Mouse (Mus musculus): ENCODE results near the gene Gal3st1. TPM values are rescaled to one million over a fixed set of nuclear protein-coding genes. Genes with fewer than 3 reads are reported as not detected.

Gal3st1 gene
- total RNA-seq, 4 experiments from 2014 or later = 9.3 to 10.9 (median 10.6) TPM

GRCm38 (mm10) chr11:4031961-4032360, 48.5 kb downstream of the Gal3st1 start:
- DNase-seq (ENCODE audit: low spot score in 2 of 2) = no peak

- DNase-seq (ENCODE audit: low spot score in 2 of 2) = no peak
Observed at GRCm38 (mm10) chr11:4033471-4033870, 50.0 kb downstream of the Gal3st1 start.

DNA sequence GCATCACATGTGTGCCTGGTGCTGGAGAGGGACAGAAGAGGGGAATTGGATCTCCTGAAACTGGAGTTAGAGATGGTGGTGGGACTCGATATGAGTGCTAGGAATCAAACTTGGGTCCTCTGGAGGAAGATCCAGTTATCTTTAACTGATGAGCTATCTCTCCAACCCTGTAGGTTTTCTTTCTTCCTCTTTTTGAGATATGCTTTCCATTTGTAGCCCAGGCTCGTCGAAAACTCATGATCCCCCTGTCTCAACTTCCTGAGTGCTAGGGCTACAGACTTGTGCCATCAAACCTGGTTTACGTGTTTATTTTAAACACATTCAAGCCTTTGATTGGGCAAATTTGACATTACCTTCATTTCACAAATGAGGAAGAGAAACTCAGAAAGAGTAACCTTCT, 50.7 kb downstream of the Gal3st1 start:
- DNase-seq (ENCODE audit: low spot score in 2 of 2) = no peak

DNA sequence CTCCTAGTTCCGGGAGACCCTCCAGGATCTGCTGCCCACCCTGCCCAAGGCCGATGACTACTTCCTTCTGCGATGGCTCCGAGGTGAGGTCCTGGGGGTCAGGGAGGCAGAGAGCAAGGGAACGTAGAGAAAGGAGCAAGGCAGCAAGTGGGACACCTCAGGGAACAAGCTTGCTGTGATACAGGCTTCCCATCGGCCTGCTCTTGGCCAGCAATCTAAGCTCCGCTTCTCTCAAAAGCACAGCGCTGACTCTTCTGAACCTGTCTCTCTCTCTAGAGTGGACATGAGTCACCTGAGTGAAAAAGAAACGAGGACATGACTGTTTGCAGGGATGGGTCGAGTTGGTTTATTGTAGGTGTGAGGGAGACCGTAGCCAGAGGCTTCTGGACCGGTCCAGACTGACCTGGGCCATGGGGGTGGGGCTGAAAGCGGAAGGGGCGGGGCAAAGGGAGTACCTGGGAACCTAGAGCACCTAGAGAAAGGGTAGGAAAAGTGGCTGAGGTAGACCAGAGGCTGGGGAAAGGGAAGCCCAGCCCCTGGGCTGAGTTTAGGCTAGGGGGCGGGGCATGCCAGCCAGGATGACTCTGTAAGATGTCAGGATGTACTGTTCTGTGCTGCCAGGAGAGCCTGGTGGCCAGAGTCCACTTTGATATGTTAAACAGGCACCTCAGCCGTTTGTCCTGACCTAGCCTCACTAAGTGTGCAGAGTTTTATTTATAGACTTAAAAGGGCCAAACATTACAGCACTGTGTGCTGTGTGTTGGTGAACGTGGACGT, 51.9 kb downstream of the Gal3st1 start:
- DNase-seq (ENCODE audit: low spot score in 2 of 2) = no peak

DNA sequence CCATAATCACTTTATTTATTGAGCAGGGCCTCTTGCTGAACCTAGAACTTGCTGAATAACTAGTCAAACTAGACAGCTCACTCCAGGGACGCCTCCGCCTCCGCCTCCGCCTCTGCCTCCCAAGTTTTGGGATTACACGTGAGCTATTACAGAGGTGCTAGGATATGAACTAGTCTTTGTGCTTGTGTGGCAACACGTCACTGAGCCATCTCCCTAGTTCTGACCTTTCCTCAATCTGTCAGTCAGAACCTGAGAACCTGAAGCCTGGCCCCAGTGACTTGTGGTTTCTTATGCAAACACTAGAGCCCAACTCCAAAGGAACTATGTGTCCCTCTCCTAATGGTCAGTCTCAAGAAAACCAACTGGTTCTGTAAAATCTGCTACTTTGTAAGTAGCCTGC, 52.5 kb downstream of the Gal3st1 start:
- DNase-seq (ENCODE audit: low spot score in 2 of 2) = no peak

- no peak for DNase-seq (ENCODE audit: low spot score in 2 of 2)
Observed at GRCm38 (mm10) chr11:4036365-4037084, 53.1 kb downstream of the Gal3st1 start.

DNA sequence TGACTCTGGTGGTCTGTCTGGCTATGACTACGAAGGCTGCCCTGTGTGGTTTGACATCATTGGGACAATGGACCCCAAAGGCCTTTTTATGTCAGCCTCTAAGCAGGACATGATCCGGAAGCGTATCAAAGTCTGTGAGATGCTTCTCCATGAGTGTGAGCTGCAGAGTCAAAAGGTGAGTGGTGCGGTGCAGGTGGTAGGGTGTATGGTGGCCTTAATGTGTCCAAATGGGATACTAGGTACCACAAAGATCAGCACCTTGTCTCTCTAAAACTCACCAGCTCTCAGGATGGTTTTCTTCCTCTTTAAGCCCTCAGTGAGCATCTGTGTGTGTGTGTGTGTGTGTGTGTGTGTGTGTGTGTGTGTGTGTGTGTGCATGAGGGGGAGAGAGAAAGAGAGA, 56.5 kb downstream of the Gal3st1 start:
- no peak for DNase-seq (ENCODE audit: low spot score in 2 of 2)

- DNase-seq (ENCODE audit: low spot score in 2 of 2) = no peak
Observed at GRCm38 (mm10) chr11:4041123-4041625, 57.7 kb downstream of the Gal3st1 start.

DNA sequence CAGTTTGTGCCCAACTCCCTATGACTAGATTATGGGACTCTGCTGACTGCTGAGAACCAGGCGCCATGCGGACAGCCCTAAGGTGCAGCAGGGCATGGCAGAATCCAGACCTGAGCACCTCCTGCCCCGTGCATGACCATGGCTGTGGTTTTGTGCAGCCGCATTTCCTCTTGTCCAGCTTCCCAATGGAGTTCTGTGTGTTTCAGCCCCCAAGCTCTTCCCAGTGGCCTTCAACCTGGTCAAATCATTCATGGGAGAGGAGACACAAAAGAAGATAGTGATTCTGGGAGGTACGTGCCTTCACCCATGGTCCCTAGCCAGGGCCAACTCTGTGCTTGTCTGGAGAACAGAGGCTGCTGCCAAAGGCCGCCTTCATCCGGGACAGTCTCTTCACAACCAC, 59.6 kb downstream of the Gal3st1 start:
- no peak for DNase-seq (ENCODE audit: low spot score in 2 of 2)

- DNase-seq (ENCODE audit: low spot score in 2 of 2) = no peak
Observed at GRCm38 (mm10) chr11:4046526-4046925, 63.1 kb downstream of the Gal3st1 start.

DNA sequence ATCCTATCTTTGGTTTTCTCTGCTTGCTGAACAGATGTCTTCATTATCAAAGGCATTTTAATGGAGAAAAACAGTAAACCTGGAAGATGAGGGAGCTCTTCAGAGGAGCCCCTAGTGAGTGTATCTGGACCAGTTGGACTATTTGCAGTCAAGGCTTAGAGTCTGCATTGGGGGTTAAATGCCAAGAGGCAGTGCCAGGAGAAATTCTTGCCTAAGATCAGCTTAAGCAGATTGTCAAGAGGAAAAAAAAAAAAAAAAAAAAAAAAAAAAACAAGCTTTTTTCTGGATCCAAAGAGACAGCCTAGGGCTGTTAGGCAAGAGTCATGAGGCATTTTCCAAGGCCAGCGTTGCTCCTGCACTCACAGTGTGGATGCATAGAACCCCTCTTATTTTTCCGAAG, 64.3 kb downstream of the Gal3st1 start:
- DNase-seq (ENCODE audit: low spot score in 2 of 2) = no peak

- no peak for DNase-seq (ENCODE audit: low spot score in 2 of 2)
Observed at GRCm38 (mm10) chr11:4048438-4048837, 65.0 kb downstream of the Gal3st1 start.

Other genes starting within 250 kb of the Gal3st1 start
- 10 to 100 TPM; 63.6 to 77.0 (median 69.9) TPM for gene Osbp2, start 119.7 kb upstream of the Gal3st1 start, total RNA-seq (2022)
- gene 4921536K21Rik, start 88.5 kb upstream of the Gal3st1 start, total RNA-seq (2022) = 1 to 10 TPM in 2 of 4 experiments, under 1 TPM in 2; 0.52 to 1.0 (median 0.83) TPM
- gene Dusp18, start 88.4 kb upstream of the Gal3st1 start, total RNA-seq (2022) = 10 to 100 TPM; 19.1 to 26.7 (median 22.9) TPM
- 10 to 100 TPM; 15.0 to 19.8 (median 16.9) TPM for gene Slc35e4, start 69.0 kb upstream of the Gal3st1 start, total RNA-seq (2022)
- gene Tcn2, start 51.5 kb upstream of the Gal3st1 start, total RNA-seq (2022) = 10 to 100 TPM; 14.5 to 50.2 (median 26.1) TPM
- gene Pes1, start 19.7 kb upstream of the Gal3st1 start, total RNA-seq (2022) = 10 to 100 TPM; 36.4 to 50.9 (median 43.0) TPM
- under 1 TPM in 2 of 4 experiments, not detected in 2; 0.36 to 0.72 TPM for gene 4930556J24Rik, start 6.9 kb upstream of the Gal3st1 start, total RNA-seq (2022)
- under 1 TPM; 0.25 to 0.76 (median 0.52) TPM for gene Sec14l4, start 47.8 kb downstream of the Gal3st1 start, total RNA-seq (2022)
- 1 to 10 TPM; 1.4 to 2.9 (median 1.9) TPM for gene Sec14l3, start 81.2 kb downstream of the Gal3st1 start, total RNA-seq (2022)
- gene Mtfp1, start 111.8 kb downstream of the Gal3st1 start, total RNA-seq (2022) = 100 to 1,000 TPM in 2 of 4 experiments, 10 to 100 TPM in 2; 93.7 to 108 (median 102) TPM
- 10 to 100 TPM; 52.3 to 62.7 (median 57.1) TPM for gene Sec14l2, start 139.8 kb downstream of the Gal3st1 start, total RNA-seq (2022)
- 10 to 100 TPM; 32.4 to 36.4 (median 35.0) TPM for gene Rnf215, start 151.6 kb downstream of the Gal3st1 start, total RNA-seq (2022)
- gene Ccdc157, start 176.7 kb downstream of the Gal3st1 start, total RNA-seq (2022) = 10 to 100 TPM; 13.8 to 18.5 (median 15.4) TPM
- 10 to 100 TPM; 57.6 to 66.7 (median 63.6) TPM for gene Sf3a1, start 176.7 kb downstream of the Gal3st1 start, total RNA-seq (2022)
- 10 to 100 TPM; 26.7 to 31.7 (median 28.8) TPM for gene Tbc1d10a, start 203.2 kb downstream of the Gal3st1 start, total RNA-seq (2022)
- gene Castor1, start 234.6 kb downstream of the Gal3st1 start, total RNA-seq (2022) = 1 to 10 TPM; 3.1 to 5.8 (median 4.9) TPM